Mouse (Mus musculus): ENCODE data around the gene Shkbp1. TPM values are rescaled to one million over a fixed set of nuclear protein-coding genes. Genes with fewer than 3 reads are reported as not detected.

Shkbp1 gene
- polyA plus RNA-seq, 1 experiment from 2014 or later = 62.4 TPM

GRCm38 (mm10) chr7:27383233-27383632 is 27.4 kb upstream of the Shkbp1 start:
- no peaks in the 10 kb centered on the region for H3K36me3 ChIP-seq (replicated peaks)
- no peak overlapping the region for H3K27ac ChIP-seq
- H3K9me3 ChIP-seq = no peaks in the 10 kb centered on the region
- peaks cover 5% of the 10 kb centered on the region; the same call in 1 of the 2 replicates for H3K4me1 ChIP-seq
- H3K27me3 ChIP-seq (ENCODE audit: poor library complexity, severe bottlenecking) = peaks cover 15% of the 10 kb centered on the region
- DNase-seq (ENCODE audit: extremely low spot score, low spot score) = no peak
- 73% methylated on average over 1 of the region's 1 CpGs for WGBS
- H3K4me3 ChIP-seq = no peak overlapping the region

GRCm38 (mm10) chr7:27381560-27381959 is 25.7 kb upstream of the Shkbp1 start:
- Histone ChIP-seq H3K27me3 (ENCODE audit: poor library complexity, severe bottlenecking) (peaks cover 31% of the 10 kb centered on the region), H3K27ac (no peak overlapping the region), H3K36me3 (replicated peaks) (no peaks in the 10 kb centered on the region), H3K9me3 (no peaks in the 10 kb centered on the region), H3K4me3 (no peak overlapping the region), H3K4me1 (peaks cover 5% of the 10 kb centered on the region; the same call in 1 of the 2 replicates)
- 65% methylated on average over 4 of the region's 4 CpGs for WGBS
- DNase-seq (ENCODE audit: extremely low spot score, low spot score) = no peak

- Histone ChIP-seq H3K4me1 (peaks cover 5% of the 10 kb centered on the region; the same call in 1 of the 2 replicates), H3K27me3 (ENCODE audit: poor library complexity, severe bottlenecking) (peaks cover 37% of the 10 kb centered on the region)
- 66% methylated on average over 1 of the region's 1 CpGs for WGBS
These were observed 25.2 kb upstream of the Shkbp1 start for GRCm38 (mm10) chr7:27381009-27381408.

GRCm38 (mm10) chr7:27379836-27380235 is 24.0 kb upstream of the Shkbp1 start:
- Histone ChIP-seq H3K4me3 (no peak overlapping the region), H3K36me3 (replicated peaks) (no peaks in the 10 kb centered on the region), H3K9me3 (0 out of 2 replicates have a peak, but pooled peaks cover 2% of the 10 kb centered on the region), H3K27me3 (ENCODE audit: poor library complexity, severe bottlenecking) (peaks cover 49% of the 10 kb centered on the region), H3K27ac (no peak overlapping the region), H3K4me1 (peaks cover 9% of the 10 kb centered on the region; the same call in 1 of the 2 replicates)
- DNase-seq (ENCODE audit: extremely low spot score, low spot score) = no peak
- WGBS = 81% methylated on average over 6 of the region's 6 CpGs

More at GRCm38 (mm10) chr7:27381009-27381408, 25.2 kb upstream of the Shkbp1 start:
- Histone ChIP-seq H3K4me3 (no peak overlapping the region), H3K9me3 (no peaks in the 10 kb centered on the region), H3K27ac (no peak overlapping the region), H3K36me3 (replicated peaks) (no peaks in the 10 kb centered on the region)
- no peak for DNase-seq (ENCODE audit: extremely low spot score, low spot score)

- no peak for DNase-seq (ENCODE audit: extremely low spot score, low spot score)
- Histone ChIP-seq H3K27ac (no peak overlapping the region), H3K36me3 (replicated peaks) (no peaks in the 10 kb centered on the region), H3K4me1 (peaks cover 4% of the 10 kb centered on the region; the same call in 1 of the 2 replicates), H3K27me3 (ENCODE audit: poor library complexity, severe bottlenecking) (peaks cover 63% of the 10 kb centered on the region), H3K9me3 (0 out of 2 replicates have a peak, but pooled peaks cover 5% of the 10 kb centered on the region), H3K4me3 (no peak overlapping the region)
- 28% methylated on average over 4 of the region's 4 CpGs for WGBS
These were observed 22.6 kb upstream of the Shkbp1 start for GRCm38 (mm10) chr7:27378431-27378830.

GRCm38 (mm10) chr7:27375274-27375673 is 19.5 kb upstream of the Shkbp1 start:
- Histone ChIP-seq H3K27me3 (ENCODE audit: poor library complexity, severe bottlenecking) (peaks cover 91% of the 10 kb centered on the region), H3K27ac (no peak overlapping the region), H3K4me1 (peaks cover 12% of the 10 kb centered on the region), H3K36me3 (replicated peaks) (no peaks in the 10 kb centered on the region), H3K4me3 (peak overlapping the region; percentile 29), H3K9me3 (peaks cover 7% of the 10 kb centered on the region)
- DNase-seq (ENCODE audit: extremely low spot score, low spot score) = no peak
- 1% methylated on average over 22 of the region's 22 CpGs for WGBS

- Histone ChIP-seq H3K4me3 (peak overlapping the region; percentile 34), H3K27me3 (ENCODE audit: poor library complexity, severe bottlenecking) (peaks cover 100% of the 10 kb centered on the region), H3K27ac (no peak overlapping the region), H3K36me3 (replicated peaks) (no peaks in the 10 kb centered on the region), H3K9me3 (peaks cover 14% of the 10 kb centered on the region), H3K4me1 (peaks cover 22% of the 10 kb centered on the region)
- DNase-seq (ENCODE audit: extremely low spot score, low spot score) = no peak
- 6% methylated on average over 44 of the region's 44 CpGs for WGBS
These were observed 16.1 kb upstream of the Shkbp1 start for GRCm38 (mm10) chr7:27371715-27372462.

- Histone ChIP-seq H3K4me1 (peaks cover 22% of the 10 kb centered on the region), H3K36me3 (replicated peaks) (no peaks in the 10 kb centered on the region), H3K9me3 (peaks cover 15% of the 10 kb centered on the region), H3K4me3 (no peak overlapping the region), H3K27me3 (ENCODE audit: poor library complexity, severe bottlenecking) (peaks cover 100% of the 10 kb centered on the region), H3K27ac (no peak overlapping the region)
- WGBS = 88% methylated on average over 19 of the region's 19 CpGs
- no peak for DNase-seq (ENCODE audit: extremely low spot score, low spot score)
These were observed 13.3 kb upstream of the Shkbp1 start for GRCm38 (mm10) chr7:27369111-27369510.

- Histone ChIP-seq H3K4me1 (peaks cover 25% of the 10 kb centered on the region), H3K27me3 (ENCODE audit: poor library complexity, severe bottlenecking) (peaks cover 100% of the 10 kb centered on the region), H3K36me3 (replicated peaks) (no peaks in the 10 kb centered on the region), H3K9me3 (peaks cover 13% of the 10 kb centered on the region), H3K4me3 (peak overlapping the region; percentile 27; the same call in 1 of the 2 replicates), H3K27ac (no peak overlapping the region)
- DNase-seq (ENCODE audit: extremely low spot score, low spot score) = no peak
- 15% methylated on average over 11 of the region's 11 CpGs for WGBS
These were observed 12.2 kb upstream of the Shkbp1 start for GRCm38 (mm10) chr7:27367976-27368375.

- H3K4me3 ChIP-seq = no peak overlapping the region
- H3K27me3 ChIP-seq (ENCODE audit: poor library complexity, severe bottlenecking) = peaks cover 98% of the 10 kb centered on the region
- DNase-seq (ENCODE audit: extremely low spot score, low spot score) = no peak
- H3K4me1 ChIP-seq = peaks cover 24% of the 10 kb centered on the region
- H3K36me3 ChIP-seq (replicated peaks) = no peaks in the 10 kb centered on the region
- H3K27ac ChIP-seq = no peak overlapping the region
- WGBS = 47% methylated on average over 21 of the region's 21 CpGs
- H3K9me3 ChIP-seq = peaks cover 13% of the 10 kb centered on the region
These were observed 10.4 kb upstream of the Shkbp1 start for GRCm38 (mm10) chr7:27366082-27366844.

GRCm38 (mm10) chr7:27364379-27364778 is 8.6 kb upstream of the Shkbp1 start:
- no peaks in the 10 kb centered on the region for H3K36me3 ChIP-seq (replicated peaks)
- no peak overlapping the region for H3K27ac ChIP-seq
- peaks cover 32% of the 10 kb centered on the region for H3K4me1 ChIP-seq
- peaks cover 10% of the 10 kb centered on the region; the same call in 1 of the 2 replicates for H3K9me3 ChIP-seq
- DNase-seq (ENCODE audit: extremely low spot score, low spot score) = no peak
- WGBS = 3% methylated on average over 29 of the region's 29 CpGs
- H3K27me3 ChIP-seq (ENCODE audit: poor library complexity, severe bottlenecking) = peaks cover 83% of the 10 kb centered on the region
- peak overlapping the region; percentile 16 for H3K4me3 ChIP-seq

- Histone ChIP-seq H3K4me1 (peaks cover 32% of the 10 kb centered on the region), H3K27ac (peak overlapping the region; percentile 84), H3K36me3 (replicated peaks) (no peaks in the 10 kb centered on the region), H3K27me3 (ENCODE audit: poor library complexity, severe bottlenecking) (peaks cover 83% of the 10 kb centered on the region), H3K4me3 (peak overlapping the region; percentile 62), H3K9me3 (peaks cover 10% of the 10 kb centered on the region; the same call in 1 of the 2 replicates)
- DNase-seq (ENCODE audit: extremely low spot score, low spot score) = peak; percentile 99
- WGBS = under 1% methylated on average over 52 of the region's 52 CpGs
These were observed 5.6 kb upstream of the Shkbp1 start for GRCm38 (mm10) chr7:27361283-27361946.

All from forebrain, embryonic 10.5 days (tissue).